Mouse (Mus musculus) liver, embryonic 11.5 days (tissue): ENCODE measurements at regions not wholly inside any gene's neighbourhood (a gene's known extent, or its start where the extent isn't known, plus 50 kb on each side); places are given as distances from the start of the nearest gene placed in this dataset.

ENCODE experiments used
- ATAC-seq: fragments of 200-750 bp; cut with Nextera tagmentation; replicated peaks from 2 replicates; pipeline ENCODE4 v1.8.0; 2017; ENCODE audit warnings: moderate number of reproducible peaks, mild to moderate bottlenecking, moderate TSS enrichment, moderate library complexity; ENCODE audit not compliant: low FRiP score
- DNase-seq: peaks from one replicate; pipeline ENCODE4 v3.0.0-alpha.2; 2017; ENCODE audit warnings: low spot score
- H3K27ac ChIP-seq: fragments of 300-500 bp; sonication (generic); 2 replicates; pipeline ENCODE4 v1.5.1; 2014; ENCODE audit warnings: mild to moderate bottlenecking, low read depth, low read length, control low read depth
- H3K27me3 ChIP-seq: fragments of 300-500 bp; sonication (generic); replicated peaks from 2 replicates; pipeline ENCODE4 v1.6.1; 2014; ENCODE audit warnings: low read length, mixed read lengths; ENCODE audit not compliant: control insufficient read depth, insufficient read depth
- H3K36me3 ChIP-seq: fragments of 300-500 bp; sonication (generic); 2 replicates; pipeline ENCODE4 v1.6.1; 2014; ENCODE audit warnings: mild to moderate bottlenecking, low read length, moderate library complexity, mixed read lengths; ENCODE audit not compliant: control insufficient read depth, insufficient read depth
- H3K4me1 ChIP-seq: fragments of 300-500 bp; sonication (generic); replicated peaks from 2 replicates; pipeline ENCODE4 v1.6.1; 2014; ENCODE audit warnings: low read length, mixed read lengths; ENCODE audit not compliant: control insufficient read depth, insufficient read depth
- H3K4me2 ChIP-seq: fragments of 300-500 bp; sonication (generic); 2 replicates; pipeline ENCODE4 v1.6.1; 2014; ENCODE audit warnings: mild to moderate bottlenecking, control low read depth, moderate library complexity
- H3K4me3 ChIP-seq: fragments of 300-500 bp; sonication (generic); 2 replicates; pipeline ENCODE4 v1.5.1; 2014; ENCODE audit warnings: low read depth, low read length, control low read depth
- H3K9ac ChIP-seq: fragments of 300-500 bp; sonication (generic); 2 replicates; pipeline ENCODE4 v1.6.1; 2014; ENCODE audit warnings: low read depth, low read length, control low read depth
- H3K9me3 ChIP-seq: fragments of 300-500 bp; sonication (generic); 2 replicates; pipeline ENCODE4 v1.6.1; 2016; ENCODE audit warnings: low read length, inconsistent platforms, mixed read lengths; ENCODE audit not compliant: control insufficient read depth
- WGBS: fragments of 180-500 bp; shearing (Covaris S2); extraction: QIAGEN DNeasy Blood & Tissue Kit; methylation state at CpG from one replicate; pipeline ENCODE4 v1.1.7; 2014; 5-methylcytosine and 5-hydroxymethylcytosine counted together

DNA sequence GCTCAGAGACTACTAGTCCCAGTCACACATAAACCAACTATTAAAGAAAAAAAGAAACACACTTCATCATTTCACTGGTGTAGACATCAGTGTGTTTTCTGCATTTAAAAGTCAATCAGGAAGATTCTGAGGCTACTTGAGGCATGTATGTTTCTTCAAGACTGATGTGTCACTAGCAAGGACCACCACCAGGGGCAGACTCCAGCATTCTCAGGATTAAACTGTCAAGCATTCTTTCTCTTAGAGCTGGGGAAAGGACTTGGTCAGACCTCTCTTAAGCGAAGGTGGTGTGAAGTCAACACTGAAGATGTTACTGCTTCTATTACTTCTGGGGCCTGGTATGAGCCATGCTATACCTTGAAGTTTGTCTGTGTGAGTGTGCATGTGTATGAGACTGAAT, 114.1 kb upstream of the Try4 start:
- H3K9ac ChIP-seq: no peak overlapping the region
- no peaks in the 10 kb centered on the region for H3K9me3 ChIP-seq
- ATAC-seq (no peak), DNase-seq (no peak)
- H3K27me3 ChIP-seq: no peaks in the 10 kb centered on the region
- no peaks in the 10 kb centered on the region for H3K36me3 ChIP-seq
- WGBS: 81% methylated on average over 1 of the region's 1 CpGs
- H3K4me2 ChIP-seq: no peak overlapping the region
- no peak overlapping the region for H3K4me3 ChIP-seq
- no peak overlapping the region for H3K27ac ChIP-seq
- no peaks in the 10 kb centered on the region for H3K4me1 ChIP-seq

DNA sequence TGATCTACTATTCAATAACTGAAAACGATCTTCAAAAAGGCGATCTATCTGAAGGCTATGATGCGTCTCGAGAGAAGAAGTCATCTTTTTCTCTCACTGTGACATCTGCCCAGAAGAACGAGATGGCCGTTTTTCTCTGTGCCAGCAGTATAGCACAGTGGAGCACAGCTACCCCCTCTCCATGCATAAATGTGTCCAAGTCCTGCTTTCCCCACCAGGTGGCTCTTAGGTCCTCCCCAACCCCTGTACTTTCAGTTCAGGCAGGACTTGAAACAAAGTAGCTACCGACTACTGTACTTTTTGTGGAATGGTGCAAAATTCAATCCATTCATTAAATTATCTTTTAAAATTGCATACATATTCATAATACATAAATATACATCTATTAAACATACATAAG, 123.2 kb upstream of the Try4 start:
- Histone ChIP-seq H3K27me3 (no peaks in the 10 kb centered on the region), H3K4me1 (no peaks in the 10 kb centered on the region), H3K36me3 (no peaks in the 10 kb centered on the region), H3K4me2 (no peak overlapping the region), H3K9ac (no peak overlapping the region), H3K27ac (no peak overlapping the region), H3K9me3 (no peaks in the 10 kb centered on the region), H3K4me3 (no peak overlapping the region)
- WGBS: 82% methylated on average over 7 of the region's 7 CpGs
- ATAC-seq: no peak
- DNase-seq: no peak

DNA sequence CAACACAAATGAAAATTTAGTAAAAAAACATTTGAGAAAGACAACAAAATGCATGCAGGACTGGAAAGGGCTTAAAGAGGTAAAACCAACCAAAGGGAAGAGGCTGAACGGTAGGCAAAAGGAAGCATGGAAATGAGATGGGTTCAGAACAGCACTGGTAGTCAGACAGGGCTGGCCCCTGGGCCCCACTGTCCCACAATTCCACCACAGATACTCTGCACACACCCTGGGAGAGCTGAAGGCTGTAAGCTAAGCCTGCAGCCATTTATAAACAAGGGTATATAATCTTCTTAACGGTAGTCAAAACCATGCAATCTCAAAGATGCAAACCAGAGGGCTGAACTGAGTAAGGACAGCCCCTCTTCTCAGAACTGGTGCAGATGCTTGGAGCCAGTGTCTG, 124.0 kb upstream of the Try4 start:
- no peak for DNase-seq
- WGBS: 69% methylated on average over 2 of the region's 2 CpGs
- Histone ChIP-seq H3K9ac (no peak overlapping the region), H3K4me1 (no peaks in the 10 kb centered on the region), H3K36me3 (no peaks in the 10 kb centered on the region), H3K4me3 (no peak overlapping the region), H3K27me3 (no peaks in the 10 kb centered on the region), H3K9me3 (no peaks in the 10 kb centered on the region), H3K4me2 (no peak overlapping the region), H3K27ac (no peak overlapping the region)
- ATAC-seq: peak; percentile 77

DNA sequence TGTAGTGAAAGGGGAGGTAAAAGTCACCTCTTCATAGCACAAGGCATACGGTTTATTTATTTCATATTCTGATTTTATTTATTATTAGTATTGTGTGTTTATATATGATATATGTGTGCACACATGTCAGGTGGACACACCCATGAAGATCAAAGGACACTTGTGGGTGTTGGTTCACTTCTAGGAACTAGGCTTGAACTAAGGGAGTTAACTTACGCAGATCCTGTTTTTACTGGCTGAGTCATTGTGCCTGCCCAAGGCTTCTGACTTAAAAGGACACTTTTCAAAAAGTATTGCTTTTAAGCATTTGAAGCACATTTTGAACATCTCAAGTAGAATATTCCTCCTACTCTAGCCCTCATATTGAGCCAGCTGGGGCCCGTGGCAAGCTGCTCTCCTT, 124.9 kb upstream of the Try4 start:
- Histone ChIP-seq H3K4me1 (no peaks in the 10 kb centered on the region), H3K27me3 (no peaks in the 10 kb centered on the region), H3K36me3 (no peaks in the 10 kb centered on the region), H3K27ac (no peak overlapping the region), H3K4me2 (no peak overlapping the region), H3K4me3 (no peak overlapping the region), H3K9ac (no peak overlapping the region), H3K9me3 (no peaks in the 10 kb centered on the region)
- 59% methylated on average over 3 of the region's 3 CpGs for WGBS
- DNase-seq (no peak), ATAC-seq (peak; percentile 82)

DNA sequence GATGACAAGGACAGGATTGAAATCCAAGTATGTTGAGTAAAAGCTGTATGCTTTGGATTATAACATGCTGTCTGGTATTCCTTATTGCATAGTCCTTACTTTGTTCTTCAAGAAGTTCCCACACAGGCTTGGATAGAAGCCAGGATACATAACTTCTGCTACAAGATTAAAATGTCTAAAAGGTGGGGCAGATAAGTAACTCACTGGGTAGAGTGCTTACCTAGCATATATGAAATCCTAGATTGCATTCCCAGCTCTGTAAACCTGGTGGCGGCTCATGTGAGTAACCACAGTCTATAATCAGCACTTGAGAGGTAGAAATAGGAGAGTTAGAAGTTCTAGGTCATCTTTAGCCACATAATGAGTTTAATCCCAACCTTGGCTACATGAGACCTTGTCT, 126.0 kb upstream of the Try4 start:
- no peak for ATAC-seq
- 79% methylated on average over 1 of the region's 1 CpGs for WGBS
- H3K27me3 ChIP-seq: no peaks in the 10 kb centered on the region
- H3K27ac ChIP-seq: no peak overlapping the region
- H3K9me3 ChIP-seq: no peaks in the 10 kb centered on the region
- no peaks in the 10 kb centered on the region for H3K4me1 ChIP-seq
- no peak overlapping the region for H3K4me2 ChIP-seq
- no peak overlapping the region for H3K4me3 ChIP-seq
- no peak overlapping the region for H3K9ac ChIP-seq
- DNase-seq: no peak
- H3K36me3 ChIP-seq: no peaks in the 10 kb centered on the region

DNA sequence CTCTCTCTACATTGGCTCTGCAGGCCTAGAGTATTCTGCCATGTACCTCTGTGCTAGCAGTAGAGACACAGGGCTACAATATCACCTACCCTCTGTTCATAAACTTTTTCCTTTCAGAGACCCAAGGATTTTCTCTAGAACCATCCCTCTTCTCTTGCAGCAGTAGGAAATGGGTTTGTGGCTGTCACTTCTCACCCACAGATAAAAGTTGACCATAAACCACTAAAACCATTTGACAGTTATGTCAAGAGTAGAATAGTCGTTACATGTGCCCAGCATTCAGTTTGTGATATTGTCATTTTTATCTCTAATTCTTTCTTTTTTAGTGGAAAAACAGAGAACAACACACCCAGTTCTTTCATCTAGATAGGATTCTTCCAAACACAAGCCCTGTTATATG, 128.2 kb upstream of the 2210010C04Rik start:
- DNase-seq (no peak), ATAC-seq (no peak)
- Histone ChIP-seq H3K36me3 (no peaks in the 10 kb centered on the region), H3K4me3 (no peak overlapping the region), H3K27ac (no peak overlapping the region), H3K9me3 (no peaks in the 10 kb centered on the region), H3K27me3 (no peaks in the 10 kb centered on the region), H3K9ac (no peak overlapping the region), H3K4me2 (no peak overlapping the region), H3K4me1 (no peaks in the 10 kb centered on the region)
- 45% methylated on average over 1 of the region's 1 CpGs for WGBS

DNA sequence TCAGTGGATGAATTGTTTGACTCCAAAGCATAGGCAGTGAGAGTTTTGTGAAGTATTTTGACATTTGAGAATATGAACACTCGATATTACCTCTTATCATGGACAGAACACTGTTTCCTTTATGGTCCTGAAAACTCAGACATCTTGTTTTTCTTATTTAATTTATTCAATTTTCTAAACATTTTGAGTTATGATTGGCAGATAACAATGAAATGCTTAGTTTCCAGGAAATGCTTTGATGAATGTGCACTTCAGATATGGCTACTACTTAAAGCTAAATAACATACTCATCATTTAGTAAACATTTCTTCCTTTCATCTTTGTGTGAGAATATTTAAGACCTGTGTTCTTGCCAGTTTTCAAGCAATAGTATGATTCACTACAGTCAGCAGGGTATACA, 126.4 kb upstream of the 2210010C04Rik start:
- H3K36me3 ChIP-seq: no peaks in the 10 kb centered on the region
- H3K4me3 ChIP-seq: no peak overlapping the region
- no peaks in the 10 kb centered on the region for H3K9me3 ChIP-seq
- no peak overlapping the region for H3K4me2 ChIP-seq
- no peak for ATAC-seq
- no peak for DNase-seq
- 44% methylated on average over 1 of the region's 1 CpGs for WGBS
- no peaks in the 10 kb centered on the region for H3K4me1 ChIP-seq
- no peaks in the 10 kb centered on the region for H3K27me3 ChIP-seq
- no peak overlapping the region for H3K27ac ChIP-seq
- no peak overlapping the region for H3K9ac ChIP-seq

DNA sequence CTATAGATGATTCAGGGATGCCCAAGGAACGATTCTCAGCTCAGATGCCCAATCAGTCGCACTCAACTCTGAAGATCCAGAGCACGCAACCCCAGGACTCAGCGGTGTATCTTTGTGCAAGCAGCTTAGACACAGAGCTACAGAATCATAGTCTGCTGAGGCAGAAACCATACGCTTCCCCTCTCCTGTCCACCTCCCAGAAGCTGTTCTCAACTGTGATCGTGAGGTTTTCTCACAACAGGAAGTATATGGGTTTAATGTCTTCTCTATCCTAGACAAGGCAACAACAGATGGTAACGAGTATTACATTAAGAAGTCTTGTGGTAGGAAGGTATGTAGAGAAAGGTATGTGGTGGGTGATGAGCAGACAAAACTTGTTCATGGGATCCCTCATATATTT, 116.8 kb upstream of the 2210010C04Rik start:
- ATAC-seq: no peak

DNA sequence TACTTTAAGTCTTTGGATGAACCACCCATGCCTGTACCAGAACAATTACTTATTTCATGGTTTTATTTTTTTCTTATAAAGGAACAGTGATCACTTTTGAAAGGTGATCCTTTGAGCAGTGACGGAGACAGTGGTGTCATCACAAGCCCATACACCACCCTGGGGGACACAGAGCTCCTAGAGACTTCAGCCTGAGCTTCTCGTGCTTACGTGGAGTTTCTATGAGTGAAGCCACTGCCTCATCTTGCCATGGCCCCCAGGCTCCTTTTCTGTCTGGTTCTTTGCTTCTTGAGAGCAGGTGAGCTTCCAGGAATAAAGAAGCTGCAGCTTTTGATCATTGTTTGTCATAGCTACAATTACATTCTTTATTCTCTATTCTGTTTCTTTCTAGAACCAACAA, 116.2 kb upstream of the 2210010C04Rik start:
- no peak overlapping the region for H3K9ac ChIP-seq
- H3K9me3 ChIP-seq: no peaks in the 10 kb centered on the region
- no peaks in the 10 kb centered on the region for H3K4me1 ChIP-seq
- no peak overlapping the region for H3K4me2 ChIP-seq
- H3K36me3 ChIP-seq: no peaks in the 10 kb centered on the region
- no peak overlapping the region for H3K27ac ChIP-seq
- no peak for ATAC-seq
- H3K4me3 ChIP-seq: no peak overlapping the region
- WGBS: 72% methylated on average over 3 of the region's 3 CpGs
- no peak for DNase-seq
- no peaks in the 10 kb centered on the region for H3K27me3 ChIP-seq

More for the DNA sequence above, 116.8 kb upstream of the 2210010C04Rik start:
- Histone ChIP-seq H3K4me2 (no peak overlapping the region), H3K36me3 (no peaks in the 10 kb centered on the region), H3K27ac (no peak overlapping the region), H3K4me3 (no peak overlapping the region), H3K9me3 (no peaks in the 10 kb centered on the region), H3K9ac (no peak overlapping the region), H3K27me3 (no peaks in the 10 kb centered on the region), H3K4me1 (no peaks in the 10 kb centered on the region)
- DNase-seq: no peak
- WGBS: 80% methylated on average over 7 of the region's 7 CpGs
